Mouse (Mus musculus): ENCODE results near the gene Inpp5e.

- TF ChIP-seq CTCF (IDR thresholded peaks at IDR 0.05; ENCODE audit: insufficient read depth, low read depth, low read length): no peak
- TF ChIP-seq POLR2A (IDR thresholded peaks at IDR 0.05; ENCODE audit: insufficient read depth, low read depth, low read length): no peak
Measured at GRCm38 (mm10) chr2:26398978-26399377, 10.0 kb downstream of the Inpp5e start.
